In genomic region chr9:67287457-67287856, GRCm38 (mm10) we compare ENCODE assay signal across 35 mouse cellular contexts.
"Had no signal": no experiment of that assay in that cellular context is flagged by ENCODE, and none has a peak within 500 bp of the region (broad histone marks: within the 10 kb centered on the region; RNA-seq: fewer than 3 reads in every experiment).

No protein-coding gene starts in this region.

- H3K4me1 ChIP-seq: heart, embryonic 12.5 days; heart, embryonic 13.5 days; heart, embryonic 15.5 days; hindbrain, embryonic 12.5 days; hindbrain, embryonic 15.5 days; intestine, embryonic 15.5 days; kidney, embryonic 15.5 days had no signal

- H3K9ac ChIP-seq: heart, embryonic 12.5 days; heart, embryonic 13.5 days; heart, embryonic 15.5 days; hindbrain, embryonic 12.5 days; hindbrain, embryonic 13.5 days; hindbrain, embryonic 14.5 days; hindbrain, embryonic 15.5 days; intestine, embryonic 15.5 days; kidney, embryonic 15.5 days had no signal

- H3K4me2 ChIP-seq: heart, embryonic 11.5 days; heart, embryonic 12.5 days; heart, embryonic 13.5 days; heart, embryonic 15.5 days; hindbrain, embryonic 12.5 days; hindbrain, embryonic 13.5 days; hindbrain, embryonic 14.5 days; hindbrain, embryonic 15.5 days; intestine, embryonic 15.5 days; kidney, embryonic 15.5 days had no signal

- H3K9me3 ChIP-seq: heart, embryonic 10.5 days; heart, embryonic 12.5 days; heart, embryonic 13.5 days; heart, embryonic 15.5 days; hindbrain, embryonic 10.5 days; hindbrain, embryonic 12.5 days; hindbrain, embryonic 13.5 days; hindbrain, embryonic 15.5 days; intestine, embryonic 15.5 days; kidney, embryonic 15.5 days had no signal

- ATAC-seq: hindbrain, embryonic 16.5 days; hindbrain, postnatal 0 days; inflammation-experienced regulatory T-cells, adult 6 months; intestine, embryonic 15.5 days had no signal

- H3K27me3 ChIP-seq: heart, embryonic 12.5 days; heart, embryonic 13.5 days; heart, embryonic 15.5 days; hindbrain, embryonic 12.5 days; hindbrain, embryonic 13.5 days; hindbrain, embryonic 15.5 days; intestine, embryonic 15.5 days; kidney, embryonic 15.5 days had no signal

- H3K27ac ChIP-seq: heart, adult 2 months; heart, embryonic 10.5 days; heart, embryonic 13.5 days; heart, embryonic 15.5 days; hindbrain, embryonic 10.5 days; hindbrain, embryonic 12.5 days; hindbrain, embryonic 13.5 days; hindbrain, embryonic 14.5 days; hindbrain, embryonic 15.5 days; hindbrain, postnatal 0 days; intestine, embryonic 15.5 days; kidney, embryonic 15.5 days; kidney, postnatal 0 days; layer of hippocampus, adult 2 months had no signal

- DNase-seq: heart, adult 18-20 months; heart, adult 2 months; heart, postnatal 10 days; heart, postnatal 14 days; heart, postnatal 36 days; heart, postnatal 4 days; kidney, adult 11 months; kidney, adult 18-20 months; kidney, adult 2 months; kidney, adult 8-10 months; kidney, adult 9 months; kidney, postnatal 10 days; kidney, postnatal 14 days; kidney, postnatal 25 days; kidney, postnatal 36 days; kidney, postnatal 4 days; layer of hippocampus, adult 9-11 months; layer of hippocampus, postnatal 36 days had no signal

- H3K4me3 ChIP-seq: heart, adult 2 months; heart, embryonic 10.5 days; heart, embryonic 12.5 days; heart, embryonic 13.5 days; heart, embryonic 15.5 days; hindbrain, embryonic 10.5 days; hindbrain, embryonic 12.5 days; hindbrain, embryonic 13.5 days; hindbrain, embryonic 15.5 days; intestine, embryonic 15.5 days; kidney, embryonic 15.5 days; layer of hippocampus, adult 2 months had no signal

- H3K36me3 ChIP-seq: hindbrain, embryonic 15.5 days had no signal
